Mouse (Mus musculus): ENCODE data around the gene Zc3h6. TPM values are rescaled to one million over a fixed set of nuclear protein-coding genes. Genes with fewer than 3 reads are reported as not detected.

Gene Zc3h6
- polyA plus RNA-seq (2017; shearing (Covaris generic)), result 1 to 10 TPM; 9.3 to 9.5 TPM

DNA sequence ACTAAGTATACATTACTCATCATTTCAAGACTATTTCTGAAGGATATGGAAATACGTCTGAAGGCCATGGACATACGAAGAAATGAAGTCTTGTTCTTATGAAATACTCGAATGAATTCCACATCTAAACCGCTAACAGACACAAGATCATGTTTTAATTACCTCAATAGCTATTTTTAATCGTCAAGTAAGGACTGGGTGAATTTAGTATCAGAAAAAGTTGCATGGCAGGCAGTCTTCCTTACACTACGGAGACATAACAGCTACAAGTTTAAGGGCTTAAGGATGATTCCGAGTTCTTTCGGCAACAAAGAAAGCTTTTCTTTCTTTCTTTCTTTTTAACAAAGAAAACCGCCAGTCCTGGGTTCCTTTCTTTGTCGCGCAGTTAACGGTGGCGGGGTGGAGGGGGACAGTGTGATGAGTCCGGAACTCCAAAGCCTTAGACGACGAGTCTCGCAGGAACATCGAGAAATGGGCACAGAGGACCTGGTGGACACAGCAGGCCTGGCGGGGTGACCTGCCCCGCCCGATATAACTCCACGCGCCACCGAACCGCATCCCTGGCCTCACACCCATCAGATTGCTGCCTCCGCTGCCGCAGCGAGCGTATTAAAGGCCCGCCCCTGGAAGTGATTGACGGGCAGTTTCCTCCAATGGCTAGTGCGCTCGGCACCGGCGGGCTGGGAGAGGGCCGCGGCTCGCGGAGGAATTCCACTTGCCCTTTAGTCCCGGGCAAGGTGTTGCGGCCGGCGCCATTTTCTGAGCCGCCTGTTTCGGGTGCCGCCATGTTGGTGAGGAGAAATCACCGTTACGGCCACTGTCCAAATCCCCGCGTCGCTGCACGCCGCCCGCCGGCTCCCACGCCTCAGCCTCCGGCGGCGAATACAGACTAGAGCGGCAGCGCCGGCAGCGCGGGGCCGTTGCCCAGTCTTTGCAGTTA lies at the start of gene Zc3h6:
Gene Zc3h6 (plus strand): TSS at position 762 of the 940 bp plus-strand sequence.

DNA sequence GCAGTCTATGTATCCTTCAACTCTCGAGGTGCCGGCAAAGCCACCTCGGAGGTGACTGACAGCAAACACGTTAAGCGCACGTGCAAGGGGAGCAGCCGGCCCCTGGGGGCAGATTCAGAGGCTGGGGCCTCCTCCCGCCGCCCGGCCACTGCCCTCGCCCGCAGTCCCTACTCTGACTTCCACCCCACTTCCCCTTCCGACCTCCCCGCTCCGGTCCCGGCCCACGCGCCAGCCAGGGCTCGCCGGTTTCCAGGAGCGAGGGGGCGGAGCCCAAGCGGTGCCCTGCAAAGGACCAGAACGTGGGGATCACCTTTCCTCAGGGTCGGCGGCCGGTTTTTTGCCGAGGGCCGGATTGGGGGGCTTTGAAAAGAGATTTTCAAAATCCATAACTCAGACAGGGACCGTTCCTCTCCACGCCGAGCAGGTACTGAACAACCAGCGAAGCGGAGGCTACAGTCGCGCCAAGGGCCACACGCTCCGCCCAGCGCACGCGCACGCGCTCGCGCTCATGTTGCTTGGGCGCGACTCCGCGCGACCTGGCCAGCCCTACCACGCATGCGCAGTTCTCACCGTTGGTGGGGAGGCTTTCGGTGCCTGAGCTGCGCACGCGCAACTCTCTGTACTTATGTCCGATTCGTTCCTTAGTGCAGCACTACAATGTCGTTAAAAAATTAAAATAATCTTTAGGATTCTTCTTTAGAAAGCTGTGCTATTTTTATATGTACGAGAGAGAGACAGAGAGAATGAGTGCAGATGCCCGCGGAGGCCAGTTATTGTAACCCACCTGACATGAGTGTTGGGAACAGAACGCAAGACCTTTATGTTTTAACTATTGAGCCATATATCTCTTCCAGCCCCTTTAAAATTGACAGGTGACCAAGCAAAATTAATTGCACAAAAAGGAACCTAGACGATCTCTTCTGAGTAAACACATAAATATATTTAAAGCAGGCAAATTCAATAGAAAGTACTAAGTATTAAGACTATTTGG lies 23.4 kb upstream of the Zc3h6 start, which contains the start of gene Zc3h8:
Gene Zc3h8 (minus strand): TSS at position 540 of the 991 bp plus-strand sequence.

DNA sequence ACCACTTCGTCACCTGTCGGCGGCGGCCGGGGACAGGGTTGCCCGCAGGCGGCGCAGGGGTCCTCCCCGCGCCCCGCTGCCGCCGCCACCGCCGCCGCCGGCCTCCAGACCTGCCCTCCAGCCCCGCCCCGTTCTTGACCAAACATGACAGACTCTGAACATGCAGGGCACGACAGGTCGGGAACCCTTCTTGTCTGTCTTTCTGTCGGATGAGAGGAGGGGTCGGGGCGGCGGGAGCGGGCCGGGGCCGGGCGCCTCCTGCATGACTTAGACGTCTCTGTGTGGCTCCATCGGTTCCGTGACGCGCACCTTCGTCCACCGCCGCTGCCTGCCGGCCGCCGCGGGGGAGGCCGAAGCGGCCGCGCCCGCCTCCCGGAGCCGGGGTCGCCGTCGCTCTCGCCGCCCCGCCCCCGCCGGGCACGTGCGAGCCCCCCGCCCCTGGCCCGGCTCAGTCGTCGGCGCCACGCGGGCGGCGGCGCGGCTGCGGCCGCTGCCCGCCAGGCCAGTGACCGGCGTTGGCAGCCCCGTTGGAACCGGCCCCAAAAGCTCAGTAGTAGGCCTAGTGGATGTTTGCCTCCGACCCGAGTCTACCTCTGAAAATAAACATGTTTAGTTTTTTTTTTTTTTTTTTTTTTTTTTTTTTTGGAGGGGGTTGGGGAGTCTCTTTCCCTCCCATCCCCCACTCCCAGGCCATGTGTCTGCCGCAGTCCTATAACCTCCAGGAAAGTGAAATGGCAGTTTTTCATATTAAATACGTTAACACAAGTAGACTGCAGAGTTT lies 649 bp downstream of the Zc3h6 start, which contains the start of gene Gm10762:
Gene Gm10762 (minus strand): TSS at position 65 of the 781 bp plus-strand sequence.

DNA sequence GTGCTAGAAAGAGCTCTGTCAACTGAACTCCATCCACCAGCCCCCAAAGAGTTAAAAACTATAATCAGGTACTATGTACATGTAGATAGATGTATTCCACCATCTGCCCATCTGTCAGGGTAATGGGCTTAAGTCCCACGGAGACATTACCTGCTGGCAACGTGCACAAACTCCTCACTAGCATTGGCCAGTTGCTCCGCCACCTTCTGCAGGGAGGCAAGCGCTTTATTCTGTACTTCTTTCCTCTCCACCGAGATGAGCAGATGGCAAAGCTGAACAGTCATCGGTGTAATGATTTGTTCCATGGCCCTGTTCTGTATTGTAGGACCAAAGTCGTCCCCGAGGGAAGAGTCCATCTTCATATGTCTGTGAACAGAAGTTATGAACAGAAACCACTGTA lies 80.6 kb downstream of the Zc3h6 start, which contains the start of gene Vinac1:
Gene Vinac1 (minus strand): TSS at position 362 of the 400 bp plus-strand sequence.

DNA sequence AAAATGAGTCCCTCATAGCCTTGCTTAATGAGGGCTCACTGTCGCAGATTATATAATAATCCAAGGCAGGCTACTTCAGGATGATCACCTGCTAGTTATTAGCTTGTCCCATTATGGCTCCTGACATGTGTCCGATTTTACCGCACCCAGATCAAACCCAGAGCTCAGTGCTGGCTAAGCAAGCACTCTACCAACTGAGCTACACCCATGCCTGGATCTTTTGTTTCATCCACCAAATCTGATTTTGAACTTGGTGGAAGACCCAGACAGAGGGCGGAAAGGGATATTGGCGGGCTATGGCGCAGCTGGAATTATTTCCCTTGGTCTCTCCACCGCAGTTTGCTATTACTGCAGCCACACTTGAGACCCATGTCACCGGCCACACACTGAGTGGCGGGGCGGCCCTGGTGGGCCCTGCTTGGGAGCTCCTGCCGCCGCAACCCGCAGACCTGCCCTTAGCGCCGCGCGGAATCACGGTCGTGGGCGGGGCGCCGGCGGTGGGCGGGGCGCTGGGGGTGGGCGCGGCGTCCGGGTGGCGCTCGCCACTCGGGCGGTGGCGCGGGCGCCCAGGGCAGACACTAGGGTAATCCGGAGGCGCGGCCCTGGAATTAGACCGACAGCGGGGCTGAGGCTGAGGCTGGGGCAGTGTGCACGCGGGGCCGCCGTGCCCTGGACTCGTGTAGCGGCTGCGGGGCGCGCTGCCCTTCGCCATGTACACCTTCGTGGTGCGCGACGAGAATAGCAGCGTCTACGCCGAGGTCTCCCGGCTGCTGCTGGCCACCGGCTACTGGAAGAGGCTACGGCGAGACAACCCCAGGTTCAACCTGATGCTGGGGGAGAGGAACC lies 98.5 kb downstream of the Zc3h6 start, which contains the start of gene Ttl:
Gene Ttl (plus strand): TSS at position 506 of the 846 bp plus-strand sequence.

Other genes with a start within 250 kb of the Zc3h6 start
- gene Tmem87b, start 149.3 kb upstream of the Zc3h6 start, polyA plus RNA-seq (2017; shearing (Covaris generic)), result 10 to 100 TPM; 18.7 to 26.9 TPM
- gene Fbln7, start 104.4 kb upstream of the Zc3h6 start, polyA plus RNA-seq (2017; shearing (Covaris generic)), result under 1 TPM in 1 of 2 experiments, not detected in 1; 0.16 TPM
- gene Zc3h8, start 23.3 kb upstream of the Zc3h6 start, polyA plus RNA-seq (2017; shearing (Covaris generic)), result 10 to 100 TPM in 1 of 2 experiments, 1 to 10 TPM in 1; 9.7 to 10.4 TPM
- gene Gm10762, start 323 bp downstream of the Zc3h6 start, polyA plus RNA-seq (2017; shearing (Covaris generic)), result 1 to 10 TPM; 5.6 to 5.7 TPM
- under 1 TPM; 0.09 to 0.27 TPM for gene Vinac1, start 80.8 kb downstream of the Zc3h6 start, polyA plus RNA-seq (2017; shearing (Covaris generic))
- 1 to 10 TPM; 2.6 to 5.0 TPM for gene Ttl, start 98.5 kb downstream of the Zc3h6 start, polyA plus RNA-seq (2017; shearing (Covaris generic))
- 10 to 100 TPM; 25.7 to 38.0 TPM for gene Polr1b, start 133.6 kb downstream of the Zc3h6 start, polyA plus RNA-seq (2017; shearing (Covaris generic))
- gene Chchd5, start 162.3 kb downstream of the Zc3h6 start, polyA plus RNA-seq (2017; shearing (Covaris generic)), result 10 to 100 TPM; 20.8 to 23.8 TPM
- 10 to 100 TPM; 51.0 to 82.5 TPM for gene Slc20a1, start 231.4 kb downstream of the Zc3h6 start, polyA plus RNA-seq (2017; shearing (Covaris generic))

Data from inflammation-experienced regulatory T-cells (primary cell).